Mouse (Mus musculus): ENCODE results near the gene Sf1. TPM values are rescaled to one million over a fixed set of nuclear protein-coding genes. Genes with fewer than 3 reads are reported as not detected.

The Sf1 gene
- polyA plus RNA-seq, 1 experiment from 2014 or later = 201 TPM

DNA sequence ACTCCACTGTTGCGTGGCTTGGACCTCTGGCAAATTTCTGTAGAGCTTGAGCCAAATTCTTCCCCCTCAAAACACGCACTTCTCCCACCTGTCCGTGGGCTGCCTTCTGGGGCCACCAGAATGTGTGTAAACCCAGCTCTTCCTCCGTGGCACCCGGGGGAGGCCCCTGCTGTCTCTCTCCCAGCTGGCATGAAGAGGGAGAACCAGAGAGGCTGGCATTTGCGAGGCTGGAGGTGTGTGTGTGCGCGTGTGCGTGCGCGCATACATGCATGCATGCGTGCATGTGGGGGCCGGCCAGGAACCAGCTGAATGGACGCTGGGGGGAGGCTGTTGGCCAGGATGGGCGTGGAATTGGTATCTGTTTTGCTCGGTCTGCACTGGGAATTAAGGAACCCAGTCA lies 59.8 kb downstream of the Sf1 start:
- Histone ChIP-seq H3K4me3 (no peak overlapping the region), H3K9me3 (peaks cover 3% of the 10 kb centered on the region; the same call in 1 of the 2 replicates), H3K27ac (no peak overlapping the region), H3K4me1 (peaks cover 69% of the 10 kb centered on the region), H3K27me3 (ENCODE audit: poor library complexity, severe bottlenecking) (peaks cover 95% of the 10 kb centered on the region), H3K36me3 (replicated peaks) (no peaks in the 10 kb centered on the region)
- no peak for DNase-seq (ENCODE audit: extremely low spot score, low spot score)
- 89% methylated on average over 16 of the region's 16 CpGs for WGBS

DNA sequence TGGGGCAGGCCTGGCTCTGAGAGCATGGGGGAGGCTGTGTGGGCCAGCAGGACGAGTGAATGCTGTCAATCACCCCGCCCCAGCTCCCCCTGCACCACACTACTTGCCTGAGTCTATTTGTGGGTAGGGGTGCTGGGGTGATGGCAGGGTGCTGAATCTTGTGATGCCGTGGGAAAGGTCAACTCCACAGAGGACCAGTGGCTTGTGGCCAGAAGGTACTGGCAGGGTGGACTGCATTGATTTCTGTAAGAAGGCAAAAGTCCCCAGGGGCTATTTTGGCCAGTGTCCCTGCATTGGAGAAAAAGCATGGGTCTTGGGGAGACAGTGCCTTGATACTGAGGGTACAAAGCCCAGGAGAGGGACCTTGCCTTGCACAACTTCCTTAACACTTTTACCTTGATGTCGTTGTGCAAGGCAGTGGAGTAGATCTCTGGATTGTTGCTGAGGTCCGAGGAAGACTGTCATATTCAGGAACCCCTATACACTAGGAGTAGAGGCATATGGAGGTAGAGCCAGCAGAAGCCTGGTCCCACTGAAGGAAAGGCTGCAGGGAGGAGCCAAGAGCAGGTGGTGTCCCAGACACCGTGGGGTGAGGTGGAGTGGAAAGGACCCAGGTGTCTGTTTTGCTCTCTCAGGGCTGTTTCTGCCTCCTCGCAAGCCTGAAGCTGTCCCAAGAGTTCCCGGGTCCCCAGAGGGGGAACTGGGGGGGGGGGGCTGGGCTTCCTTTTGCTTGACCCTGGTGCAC lies 60.8 kb downstream of the Sf1 start:
- Histone ChIP-seq H3K36me3 (replicated peaks) (no peaks in the 10 kb centered on the region), H3K9me3 (peaks cover 3% of the 10 kb centered on the region; the same call in 1 of the 2 replicates), H3K27me3 (ENCODE audit: poor library complexity, severe bottlenecking) (peaks cover 95% of the 10 kb centered on the region), H3K4me1 (peaks cover 69% of the 10 kb centered on the region), H3K27ac (no peak overlapping the region), H3K4me3 (no peak overlapping the region)
- DNase-seq (ENCODE audit: extremely low spot score, low spot score) = no peak
- 69% methylated on average over 8 of the region's 8 CpGs for WGBS

DNA sequence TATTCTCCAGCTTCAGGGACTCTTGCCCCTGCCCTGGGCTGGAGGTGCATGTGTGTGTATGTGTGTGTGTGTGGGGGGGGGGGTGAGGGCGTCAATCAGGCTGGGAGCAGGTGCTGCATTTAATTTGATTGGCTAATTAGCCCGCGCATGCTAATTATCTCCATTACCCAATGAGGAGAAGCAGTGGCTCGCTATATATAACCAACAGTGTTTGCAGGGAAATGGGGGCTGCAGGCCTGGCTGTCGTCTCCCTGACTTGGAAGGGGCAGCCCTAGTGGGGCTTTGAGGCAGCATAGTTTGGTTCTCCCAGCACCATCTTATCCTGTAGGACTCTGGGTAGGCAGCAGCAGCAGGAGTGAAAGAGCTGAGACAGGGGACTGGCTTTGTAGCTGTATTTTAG lies 62.1 kb downstream of the Sf1 start:
- H3K4me1 ChIP-seq = peaks cover 58% of the 10 kb centered on the region
- H3K27ac ChIP-seq = no peak overlapping the region
- WGBS = 48% methylated on average over 5 of the region's 5 CpGs
- DNase-seq (ENCODE audit: extremely low spot score, low spot score) = no peak
- no peaks in the 10 kb centered on the region for H3K36me3 ChIP-seq (replicated peaks)
- H3K27me3 ChIP-seq (ENCODE audit: poor library complexity, severe bottlenecking) = peaks cover 95% of the 10 kb centered on the region
- no peak overlapping the region for H3K4me3 ChIP-seq
- peaks cover 3% of the 10 kb centered on the region; the same call in 1 of the 2 replicates for H3K9me3 ChIP-seq

DNA sequence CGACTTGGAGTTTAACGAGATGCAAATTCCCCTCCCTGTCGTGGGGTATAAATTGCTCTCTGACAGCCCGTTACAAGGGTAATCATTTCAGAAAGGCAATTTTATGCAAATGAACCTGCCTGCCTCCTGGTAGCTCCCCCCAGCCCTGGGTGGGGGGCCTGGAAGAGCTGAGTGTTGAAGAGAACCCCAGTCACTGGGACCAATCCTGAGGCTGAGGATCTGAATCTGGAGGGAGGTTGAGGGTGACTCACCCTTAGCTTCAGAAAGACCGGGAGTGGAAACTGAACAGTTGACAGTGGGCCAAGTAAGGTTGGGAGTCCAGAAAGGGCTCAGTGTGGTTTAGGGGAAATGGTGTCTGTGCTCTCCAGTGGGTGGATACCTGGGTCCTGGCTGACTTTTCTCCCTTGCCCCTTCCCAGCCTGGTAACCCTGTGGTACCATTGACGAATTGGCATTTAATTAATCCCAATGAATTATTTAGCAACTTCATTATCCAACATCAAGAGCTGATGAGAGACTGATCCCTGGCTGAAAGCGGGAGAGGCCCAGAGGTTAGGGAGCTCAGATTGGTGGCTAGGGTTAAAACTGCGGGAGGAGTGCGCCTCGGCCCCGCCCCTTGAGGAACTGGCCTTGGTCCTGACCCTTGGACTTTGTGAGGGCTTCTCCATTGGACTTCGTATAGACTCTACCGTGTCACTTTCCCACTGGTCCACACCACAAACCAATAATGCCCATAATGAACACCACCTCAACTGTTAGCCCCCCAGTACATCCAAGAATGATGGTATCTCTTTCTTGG lies 63.4 kb downstream of the Sf1 start:
- Histone ChIP-seq H3K4me3 (peak overlapping the region; percentile 55; the same call in 1 of the 2 replicates), H3K9me3 (peaks cover 3% of the 10 kb centered on the region; the same call in 1 of the 2 replicates), H3K4me1 (peaks cover 57% of the 10 kb centered on the region), H3K27ac (no peak overlapping the region), H3K36me3 (replicated peaks) (no peaks in the 10 kb centered on the region), H3K27me3 (ENCODE audit: poor library complexity, severe bottlenecking) (peaks cover 91% of the 10 kb centered on the region)
- DNase-seq (ENCODE audit: extremely low spot score, low spot score) = peak; percentile 70
- WGBS = 22% methylated on average over 13 of the region's 13 CpGs

Small RNA genes lying within 50 kb of the gene (microRNA-seq; reads per million reads assigned to microRNA genes)
- gene Mir6989 = not detected

Other genes starting within 250 kb of the Sf1 start
- gene Sac3d1, start 245.0 kb upstream of the Sf1 start, polyA plus RNA-seq (2016; fragmentation: Nextera tagmentation; extraction: Ambion mirVana) = 64.2 and 64.6 TPM in 2 replicates
- gene Snx15, start 235.4 kb upstream of the Sf1 start, polyA plus RNA-seq (2016; fragmentation: Nextera tagmentation; extraction: Ambion mirVana) = 24.1 and 25.6 TPM in 2 replicates
- not detected in 2 replicates for gene Batf2, start 222.7 kb upstream of the Sf1 start, polyA plus RNA-seq (2016; fragmentation: Nextera tagmentation; extraction: Ambion mirVana)
- gene Arl2, start 222.1 kb upstream of the Sf1 start, polyA plus RNA-seq (2016; fragmentation: Nextera tagmentation; extraction: Ambion mirVana) = 112 and 113 TPM in 2 replicates
- not detected in 2 replicates for gene Majin, start 179.3 kb upstream of the Sf1 start, polyA plus RNA-seq (2016; fragmentation: Nextera tagmentation; extraction: Ambion mirVana)
- gene Gpha2, start 137.3 kb upstream of the Sf1 start, polyA plus RNA-seq (2016; fragmentation: Nextera tagmentation; extraction: Ambion mirVana) = 0.58 TPM in 1 of 2 replicates, not detected in the other
- 21.6 and 24.4 TPM in 2 replicates for gene Ppp2r5b, start 127.8 kb upstream of the Sf1 start, polyA plus RNA-seq (2016; fragmentation: Nextera tagmentation; extraction: Ambion mirVana)
- 11.1 and 11.4 TPM in 2 replicates for gene Atg2a, start 122.0 kb upstream of the Sf1 start, polyA plus RNA-seq (2016; fragmentation: Nextera tagmentation; extraction: Ambion mirVana)
- 76.8 and 82.1 TPM in 2 replicates for gene Ehd1, start 87.0 kb upstream of the Sf1 start, polyA plus RNA-seq (2016; fragmentation: Nextera tagmentation; extraction: Ambion mirVana)
- 0.23 and 0.24 TPM in 2 replicates for gene Cdc42bpg, start 57.2 kb upstream of the Sf1 start, polyA plus RNA-seq (2016; fragmentation: Nextera tagmentation; extraction: Ambion mirVana)
- 115 and 130 TPM in 2 replicates for gene Men1, start 28.7 kb upstream of the Sf1 start, polyA plus RNA-seq (2016; fragmentation: Nextera tagmentation; extraction: Ambion mirVana)
- gene Map4k2, start 22.6 kb upstream of the Sf1 start, polyA plus RNA-seq (2016; fragmentation: Nextera tagmentation; extraction: Ambion mirVana) = 12.6 and 14.5 TPM in 2 replicates
- gene Pygm, start 20.7 kb downstream of the Sf1 start, polyA plus RNA-seq (2016; fragmentation: Nextera tagmentation; extraction: Ambion mirVana) = 0.83 and 2.0 TPM in 2 replicates
- gene Rasgrp2, start 35.6 kb downstream of the Sf1 start, polyA plus RNA-seq (2016; fragmentation: Nextera tagmentation; extraction: Ambion mirVana) = 15.6 and 17.0 TPM in 2 replicates
- 2.8 and 3.1 TPM in 2 replicates for gene Nrxn2, start 55.0 kb downstream of the Sf1 start, polyA plus RNA-seq (2016; fragmentation: Nextera tagmentation; extraction: Ambion mirVana)
- gene Slc22a12, start 179.3 kb downstream of the Sf1 start, polyA plus RNA-seq (2016; fragmentation: Nextera tagmentation; extraction: Ambion mirVana) = not detected in 2 replicates

All from forebrain, embryonic 10.5 days (tissue).